18 mouse cellular contexts compared by ENCODE assay signal in genomic region chr9:83625085-83625484, GRCm38 (mm10).
"Had no signal": no experiment of that assay in that cellular context is flagged by ENCODE, and none has a peak within 500 bp of the region (broad histone marks: within the 10 kb centered on the region; RNA-seq: fewer than 3 reads in every experiment).

No protein-coding gene starts in this region.

- H3K9ac ChIP-seq: liver, postnatal 0 days; lung, embryonic 14.5 days; midbrain, embryonic 13.5 days; midbrain, embryonic 15.5 days; neural tube, embryonic 13.5 days; neural tube, embryonic 15.5 days had no signal

- H3K4me2 ChIP-seq: lung, embryonic 14.5 days; midbrain, embryonic 11.5 days; midbrain, embryonic 13.5 days; midbrain, embryonic 15.5 days; neural tube, embryonic 13.5 days; neural tube, embryonic 15.5 days had no signal

- H3K9me3 ChIP-seq: midbrain, embryonic 13.5 days; midbrain, embryonic 15.5 days; neural tube, embryonic 13.5 days; neural tube, embryonic 15.5 days had no signal

- H3K4me3 ChIP-seq: midbrain, embryonic 13.5 days; midbrain, embryonic 15.5 days; myocyte; neural tube, embryonic 13.5 days; neural tube, embryonic 15.5 days had no signal

- H3K27me3 ChIP-seq: midbrain, embryonic 13.5 days; midbrain, embryonic 15.5 days; neural tube, embryonic 13.5 days; neural tube, embryonic 15.5 days had no signal

- H3K27ac ChIP-seq: midbrain, embryonic 13.5 days; midbrain, embryonic 15.5 days; neural tube, embryonic 13.5 days; neural tube, embryonic 15.5 days had no signal

- ATAC-seq: liver, postnatal 0 days; midbrain, embryonic 13.5 days; midbrain, embryonic 15.5 days had no signal

- H3K36me3 ChIP-seq: midbrain, embryonic 13.5 days; midbrain, embryonic 15.5 days; neural tube, embryonic 13.5 days; neural tube, embryonic 15.5 days had no signal

- DNase-seq: liver, postnatal 0 days; lung, embryonic 14.5 days; lung, postnatal 10 days; lung, postnatal 4 days; retina, postnatal 1 day; right cerebral cortex, adult 18-20 months; right cerebral cortex, postnatal 25 days; right cerebral cortex, postnatal 4 days; spleen, adult 18-20 months; thymus, adult 18-20 months; thymus, postnatal 14 days; thymus, postnatal 36 days had no signal
